Mouse (Mus musculus): ENCODE measurements around the gene Olfr883.

DNA sequence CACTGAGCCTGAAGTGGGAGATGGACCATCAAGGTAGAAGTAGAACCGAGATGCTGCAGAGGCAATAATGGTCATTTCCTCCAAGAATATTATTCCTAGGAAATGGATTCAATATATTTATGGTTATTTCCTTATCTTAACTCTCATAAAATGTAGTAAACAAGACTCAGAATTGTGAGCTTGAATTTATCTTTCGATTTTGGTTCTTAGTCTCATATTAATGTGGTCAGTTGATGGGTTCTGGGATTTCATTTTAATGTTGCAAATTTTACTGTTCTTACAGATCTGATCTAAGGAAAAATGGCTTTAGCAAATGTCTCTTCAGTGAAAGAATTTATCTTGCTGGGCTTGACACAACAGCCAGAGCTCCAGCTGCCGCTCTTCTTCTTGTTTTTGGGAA, 35.4 kb downstream of the Olfr883 start, which contains the start of gene Olfr885:
- no peak for TF ChIP-seq POLR2A (IDR thresholded peaks at IDR 0.05; ENCODE audit: borderline replicate concordance, control insufficient read depth, low read depth, low read length)
- no peak for TF ChIP-seq CTCF (IDR thresholded peaks at IDR 0.05; ENCODE audit: control insufficient read depth, insufficient read depth, low read length)
